Mouse (Mus musculus) telencephalon, adult 2 months (tissue): ENCODE measurements at regions not wholly inside any gene's neighbourhood (a gene's known extent, or its start where the extent isn't known, plus 50 kb on each side); places are given as distances from the start of the nearest gene placed in this dataset.

ENCODE experiments used
- DNase-seq: peaks from one replicate; pipeline ENCODE4 v3.0.0-alpha.2; 2011; ENCODE audit warnings: low read depth, low spot score

DNA sequence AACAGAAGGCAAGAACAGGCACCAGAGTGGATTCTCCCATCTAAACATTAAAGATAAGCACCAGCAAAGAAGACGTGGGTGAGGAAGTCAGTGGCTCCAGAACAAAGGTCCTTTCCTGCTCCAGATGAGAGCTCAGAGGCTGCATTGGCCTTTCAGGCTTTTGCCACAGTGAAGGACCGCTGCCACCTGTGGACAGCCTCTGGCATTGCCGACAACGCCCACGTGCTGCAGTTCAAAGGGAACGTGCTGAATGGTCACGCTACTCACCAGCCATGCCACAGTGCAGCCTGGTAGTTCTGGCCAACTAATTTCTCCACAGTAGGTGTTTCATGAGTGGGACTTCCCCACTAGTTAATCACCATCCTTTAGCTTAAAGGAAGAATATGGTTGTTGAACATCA is 365.1 kb downstream of the Dmrt2 start:
- no peak for DNase-seq

DNA sequence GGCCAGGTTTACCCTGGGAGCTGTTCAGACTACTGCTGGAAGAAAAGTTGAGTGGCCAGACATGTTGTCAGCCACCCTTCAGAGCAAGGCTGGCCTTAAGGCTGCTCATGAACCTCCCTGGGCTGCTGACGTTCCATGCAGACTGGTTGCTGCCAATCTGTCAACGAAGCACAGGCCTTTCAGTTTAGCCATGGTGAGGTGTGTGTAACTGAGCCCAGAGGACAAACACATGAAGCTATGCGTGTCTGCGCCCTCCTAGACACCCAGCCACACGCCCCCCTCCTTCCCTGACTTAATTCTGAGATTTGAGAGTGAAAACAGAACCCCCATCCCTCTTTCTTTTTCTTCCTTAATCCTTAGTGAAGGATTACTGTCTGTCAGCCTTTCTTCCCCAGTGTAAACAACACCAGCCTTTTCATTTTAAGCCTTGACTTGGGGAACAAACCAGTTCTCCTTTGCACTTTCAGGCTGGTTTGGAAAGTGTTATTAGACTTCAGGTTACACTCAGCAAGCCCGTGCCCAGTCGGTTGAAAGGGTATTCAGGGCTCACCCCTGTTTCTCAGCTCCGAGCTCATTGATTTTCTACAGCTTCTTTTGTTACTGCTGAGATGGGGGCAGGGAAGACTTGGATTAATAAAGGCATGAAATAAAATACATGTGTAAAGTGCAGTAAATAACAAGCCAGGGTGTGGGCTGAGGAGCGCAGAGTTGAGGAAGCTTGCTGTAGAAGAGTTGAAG is 379.4 kb downstream of the Dmrt2 start:
- DNase-seq, result no peak

DNA sequence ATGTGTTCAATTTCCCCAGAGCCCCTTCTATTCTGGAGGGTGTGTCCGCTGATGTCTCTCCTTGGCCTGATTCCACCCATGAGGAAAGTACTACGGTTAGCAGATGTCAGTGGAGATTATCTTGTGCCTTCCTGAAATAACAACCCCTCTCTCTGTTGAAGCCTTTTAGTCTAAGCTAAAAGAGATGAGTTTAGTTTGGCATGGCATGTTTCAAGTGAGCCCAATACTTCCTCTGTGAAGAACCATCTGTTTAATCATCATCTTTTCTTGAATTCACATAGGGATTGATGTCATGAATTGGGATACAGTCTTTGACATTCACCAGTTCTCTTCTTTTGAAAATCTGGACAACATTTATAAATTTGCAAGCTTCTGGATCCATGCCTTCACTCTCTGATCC is 387.5 kb downstream of the Dmrt2 start:
- DNase-seq, result no peak

DNA sequence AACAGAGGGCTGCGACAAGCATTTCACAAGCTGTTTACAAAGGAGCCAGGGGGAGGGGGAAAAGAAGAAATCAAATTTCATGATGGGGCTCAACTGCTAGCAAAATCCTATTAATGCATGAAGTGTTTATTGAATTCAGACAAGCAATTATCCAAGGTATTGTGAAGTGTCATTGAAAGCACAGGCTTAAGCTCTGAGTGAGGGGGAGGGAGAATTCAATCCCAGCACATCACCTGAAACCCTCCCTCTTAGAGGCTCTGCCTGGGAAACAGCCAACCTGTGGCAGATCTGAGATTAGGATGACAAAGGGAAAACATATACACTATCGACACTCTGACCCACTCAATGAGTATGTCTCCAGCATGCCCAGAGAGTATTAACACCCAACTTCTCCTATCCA is 396.3 kb downstream of the Dmrt2 start:
- no peak for DNase-seq

DNA sequence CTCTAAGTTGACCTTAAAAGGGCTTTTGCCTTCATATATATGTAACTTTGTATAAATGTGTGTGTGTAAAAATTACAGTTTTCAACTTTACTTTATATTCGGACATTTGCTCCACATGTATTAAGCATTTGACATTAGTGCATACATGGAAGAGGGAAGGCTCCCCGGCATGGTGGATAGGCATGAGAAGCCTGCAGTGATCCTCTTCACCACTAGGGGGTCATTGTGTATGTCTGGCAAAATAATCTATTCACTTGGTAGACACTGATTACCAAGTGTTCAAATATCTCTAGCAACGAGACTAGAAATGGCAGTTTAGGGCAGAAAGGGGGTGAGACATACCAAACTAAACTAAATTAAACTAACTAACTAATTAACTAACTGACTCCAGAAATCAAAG is 397.7 kb downstream of the Dmrt2 start:
- no peak for DNase-seq

DNA sequence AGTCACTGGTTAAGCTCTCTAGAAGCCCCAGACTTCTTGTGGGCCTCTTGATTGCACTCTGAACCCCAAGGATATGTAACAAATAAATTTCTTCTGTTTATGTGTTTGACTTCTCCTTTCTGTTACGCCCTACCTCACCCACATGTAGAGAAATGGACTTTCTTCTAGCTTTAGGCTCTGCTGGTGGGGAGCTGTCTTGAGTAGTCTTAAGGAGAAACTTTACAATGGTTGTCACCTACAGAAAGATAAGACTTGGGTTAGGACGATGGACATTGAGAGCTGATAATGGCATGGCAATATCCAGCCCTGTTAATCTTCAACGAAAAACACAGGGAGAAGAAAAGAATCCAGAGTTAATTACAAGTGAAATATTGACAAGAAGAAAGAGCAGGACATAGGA is 416.1 kb downstream of the Dmrt2 start:
- DNase-seq, result no peak

DNA sequence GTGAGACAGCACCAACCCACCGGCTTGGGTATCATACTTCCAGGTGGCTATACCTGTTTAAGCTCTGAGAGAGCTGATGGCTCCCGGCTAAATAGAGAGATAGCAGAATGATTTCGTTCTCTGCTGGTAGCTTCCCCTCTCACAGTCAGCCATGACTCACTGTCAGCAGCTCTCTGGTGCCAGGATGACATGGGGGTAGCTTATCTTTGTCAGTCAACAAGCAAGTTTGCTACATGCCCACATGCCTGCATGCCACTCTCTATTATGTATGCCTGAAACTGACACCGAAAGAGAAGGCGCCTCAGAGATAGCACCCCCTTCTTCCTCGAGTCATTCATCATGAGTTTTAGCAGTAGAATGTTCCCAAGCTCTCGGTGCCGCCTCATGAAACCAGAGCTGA is 419.2 kb downstream of the Dmrt2 start:
- DNase-seq, result no peak

DNA sequence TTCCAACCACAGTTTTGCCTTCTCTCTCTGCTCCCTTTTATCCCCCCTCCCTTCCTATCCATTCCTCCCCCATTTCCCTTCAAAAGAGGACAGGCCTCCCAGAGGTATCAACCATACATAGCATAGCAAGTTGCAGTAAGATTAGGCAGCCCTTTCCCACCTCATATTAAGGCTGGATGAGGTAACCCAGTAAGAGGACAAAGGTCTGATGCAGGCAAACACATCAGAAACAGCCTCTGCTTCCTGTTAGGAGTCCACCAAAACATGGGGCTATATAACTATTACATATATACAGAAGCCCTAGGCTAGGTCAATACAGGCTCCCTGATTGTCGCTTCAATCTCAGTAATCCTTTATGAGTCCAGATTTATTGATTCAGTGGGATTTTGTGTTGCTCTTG is 421.6 kb downstream of the Dmrt2 start:
- no peak for DNase-seq

DNA sequence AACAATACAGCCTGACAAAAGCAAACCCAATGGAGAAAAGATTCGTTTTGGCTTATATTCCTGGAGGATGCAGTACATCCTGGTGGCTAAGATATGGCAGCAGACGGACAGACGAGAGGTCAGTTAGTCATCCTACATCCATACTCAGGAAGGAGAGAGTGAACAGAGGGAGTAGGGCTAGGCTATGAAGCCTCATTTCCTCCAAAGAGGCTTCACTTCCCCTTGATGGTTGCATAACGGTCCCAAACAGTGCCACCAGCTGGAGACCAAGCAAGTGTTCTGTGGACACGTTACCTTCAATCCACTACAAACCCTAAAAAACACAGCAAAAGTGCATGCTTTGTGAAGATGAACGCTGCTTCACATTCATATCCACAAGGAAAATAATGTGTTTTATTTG is 442.1 kb downstream of the Dmrt2 start:
- no peak for DNase-seq

DNA sequence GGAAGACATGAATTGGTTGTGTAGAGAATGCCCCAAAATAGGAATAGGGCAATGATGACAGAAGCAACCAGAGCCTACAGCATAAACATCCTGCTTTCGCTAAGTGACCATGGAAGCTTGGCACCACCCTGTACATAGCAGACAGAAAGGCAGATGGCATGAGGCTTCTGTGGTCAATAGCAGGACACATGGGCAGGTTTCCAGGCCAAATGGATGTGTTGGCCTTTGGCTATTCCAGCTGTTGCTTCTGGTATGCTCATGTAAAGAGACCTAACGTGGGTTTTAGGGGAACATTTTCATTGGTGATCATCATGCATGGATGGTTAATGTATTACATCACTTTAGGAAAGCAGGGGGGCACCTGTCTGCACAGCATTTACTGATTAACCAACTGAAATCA is 456.2 kb downstream of the Dmrt2 start:
- no peak for DNase-seq

DNA sequence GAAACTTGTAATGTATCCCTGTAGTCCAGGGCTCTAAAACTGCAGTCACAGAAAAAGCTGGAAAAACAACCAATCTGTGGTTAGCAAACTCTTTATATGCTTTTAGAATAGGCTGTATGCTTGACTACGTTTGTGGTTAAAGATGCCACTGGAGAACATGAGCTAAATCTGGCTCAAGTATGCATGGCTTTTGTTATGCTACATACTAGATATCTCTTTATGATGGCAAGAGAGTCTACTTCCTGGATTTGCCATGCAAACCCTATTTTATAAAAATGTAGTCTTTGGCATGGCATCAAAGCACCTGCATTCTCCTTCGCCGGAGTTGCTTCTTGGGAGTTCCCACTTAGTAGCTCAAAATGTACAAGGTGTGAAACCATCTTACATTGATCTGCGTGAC is 462.2 kb downstream of the Dmrt2 start:
- DNase-seq, result no peak

DNA sequence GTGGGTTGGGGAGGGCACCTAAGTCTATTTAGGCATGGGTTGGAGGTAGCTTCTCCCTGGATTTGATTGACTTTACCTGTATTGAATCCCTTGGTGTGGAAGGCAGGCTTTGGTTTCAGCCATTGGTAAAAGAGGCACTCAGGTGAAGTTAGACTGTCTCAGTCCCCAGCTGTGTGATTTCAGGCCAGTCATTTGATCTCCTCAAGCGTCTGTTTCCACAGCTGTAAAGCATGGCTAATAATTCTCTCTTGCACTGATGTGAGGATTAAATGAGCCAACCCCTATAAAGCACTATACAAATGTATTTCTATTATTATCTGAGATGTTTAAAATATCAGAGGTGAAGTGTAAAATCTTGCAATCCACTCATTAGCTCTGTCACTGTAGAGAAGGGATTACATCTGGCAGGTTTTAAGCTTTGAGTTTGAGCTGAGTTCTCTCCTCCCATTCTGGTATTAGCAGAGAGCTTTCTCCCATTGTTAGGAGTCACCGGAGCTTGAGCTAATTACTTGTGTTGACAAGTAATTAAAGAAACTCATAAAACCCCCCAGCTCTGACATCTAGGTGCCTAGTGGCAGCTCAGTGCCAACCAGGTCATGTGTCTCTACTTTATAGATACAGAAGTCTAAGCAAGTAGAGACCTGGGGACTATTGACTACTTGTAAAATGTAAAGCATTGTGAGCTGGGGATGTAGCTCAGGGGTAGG is 463.3 kb downstream of the Dmrt2 start:
- no peak for DNase-seq

DNA sequence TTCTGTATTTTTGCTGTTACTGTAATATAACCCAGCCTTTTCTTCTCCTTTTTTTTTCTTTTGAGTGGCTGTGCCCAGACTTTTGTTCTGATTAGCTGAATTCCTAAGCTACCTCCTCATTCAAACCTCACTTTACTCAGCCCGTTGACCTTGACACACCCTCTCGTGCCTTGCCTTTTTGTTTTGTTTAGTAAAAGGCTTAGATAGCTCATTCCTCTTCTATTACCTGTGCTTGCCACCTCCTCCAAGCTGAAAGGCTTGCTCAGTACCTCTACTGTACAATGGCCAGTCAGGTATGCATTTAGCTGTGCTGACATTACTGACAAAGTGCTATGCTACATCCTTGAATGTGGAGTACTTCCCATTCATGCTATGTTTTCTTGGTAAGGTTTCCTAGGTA is 464.2 kb upstream of the Smarca2 start:
- no peak for DNase-seq

DNA sequence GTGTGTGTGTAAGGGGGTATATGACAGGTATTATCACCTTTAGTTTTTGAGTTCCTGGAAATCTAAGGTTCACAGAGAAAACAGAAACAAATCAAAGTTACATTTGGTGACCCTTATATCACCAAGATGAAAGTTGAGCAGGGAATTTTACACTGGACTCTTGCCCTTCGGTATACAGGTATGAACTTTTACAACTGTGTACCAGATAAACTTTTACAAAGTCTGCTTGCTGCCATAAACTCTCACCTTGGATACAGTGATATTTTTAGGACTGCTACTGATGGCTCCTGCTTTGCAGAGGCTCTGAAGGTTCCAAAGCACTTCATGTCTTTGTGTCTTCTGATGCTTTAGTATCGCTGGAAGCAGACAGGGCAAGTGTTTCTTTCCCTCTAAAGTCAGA is 461.3 kb upstream of the Smarca2 start:
- no peak for DNase-seq

DNA sequence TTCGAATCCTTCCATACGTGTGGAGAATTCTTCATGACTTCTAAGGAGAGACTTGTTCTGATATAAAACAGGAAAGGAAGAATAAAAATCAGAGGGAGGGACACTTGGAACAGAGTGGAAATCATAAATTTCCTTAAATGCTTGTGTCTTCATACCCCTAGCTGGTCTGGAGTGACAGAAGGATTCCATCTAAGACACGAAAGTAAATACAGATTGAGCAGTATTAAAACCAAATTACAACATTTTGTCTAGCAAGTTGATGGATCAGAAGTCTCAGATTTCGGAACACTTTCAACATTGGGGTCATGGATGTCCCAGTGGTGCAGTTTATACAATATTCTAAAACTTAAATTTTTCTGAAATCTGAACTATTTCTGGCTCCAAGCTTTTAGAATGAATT is 453.6 kb upstream of the Smarca2 start:
- DNase-seq, result no peak

DNA sequence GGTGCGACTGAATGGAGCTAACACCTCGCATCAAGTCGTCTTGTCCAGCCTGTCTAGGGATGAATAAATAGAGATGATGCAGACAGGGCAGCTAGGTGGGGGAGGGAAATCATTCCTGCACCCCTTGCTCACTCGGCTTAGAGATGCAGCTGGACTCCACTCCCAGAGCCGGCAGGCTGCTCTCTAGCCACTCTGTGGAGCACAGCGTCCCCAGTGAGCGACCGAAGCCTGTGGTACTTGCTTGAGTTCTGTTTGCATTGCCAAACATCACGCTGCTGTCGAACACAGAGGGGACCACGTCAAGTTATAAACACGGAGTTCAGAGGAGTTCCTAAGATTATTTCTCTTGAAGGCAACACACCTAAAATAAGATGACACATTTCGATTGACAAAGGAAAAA is 439.9 kb upstream of the Smarca2 start:
- DNase-seq, result no peak

DNA sequence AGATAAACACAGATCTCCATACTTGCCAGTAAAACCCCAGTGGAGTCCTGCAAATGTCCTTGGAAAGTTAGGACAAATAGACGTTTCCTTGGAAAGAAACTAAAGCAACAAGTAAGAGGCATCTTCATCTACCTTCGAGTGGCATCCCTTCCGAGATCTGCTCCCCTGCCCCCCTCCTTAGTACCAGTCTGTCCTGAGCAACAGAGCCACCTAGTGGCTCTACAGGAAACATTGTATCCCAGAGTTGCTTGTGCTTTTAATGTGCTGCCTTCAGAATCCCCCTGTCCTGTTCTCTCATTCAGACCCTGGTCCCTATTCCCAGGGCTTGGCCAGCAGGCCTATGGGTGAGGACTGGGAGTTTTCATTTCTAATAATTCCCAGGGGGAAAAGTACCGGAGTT is 423.1 kb upstream of the Smarca2 start:
- no peak for DNase-seq

DNA sequence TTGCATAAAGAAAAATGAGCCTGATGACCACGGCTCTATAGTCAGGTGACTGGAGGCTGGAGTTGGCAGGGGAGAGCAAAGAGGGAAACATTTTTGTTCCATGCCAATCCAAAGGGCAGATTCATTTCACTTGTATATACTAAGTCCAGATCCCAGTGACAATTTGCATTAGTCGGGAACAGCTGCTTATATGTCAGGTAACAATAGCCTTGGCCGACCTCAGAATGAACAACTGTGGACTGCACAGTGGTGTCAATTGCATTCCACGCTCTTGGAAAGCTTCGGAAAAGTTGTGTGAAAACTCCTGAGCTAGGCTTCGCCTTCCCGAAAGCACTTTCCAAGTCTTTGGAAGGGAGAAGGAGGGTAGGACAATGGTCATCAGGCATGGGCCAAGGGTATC is 419.8 kb upstream of the Smarca2 start:
- DNase-seq, result no peak

DNA sequence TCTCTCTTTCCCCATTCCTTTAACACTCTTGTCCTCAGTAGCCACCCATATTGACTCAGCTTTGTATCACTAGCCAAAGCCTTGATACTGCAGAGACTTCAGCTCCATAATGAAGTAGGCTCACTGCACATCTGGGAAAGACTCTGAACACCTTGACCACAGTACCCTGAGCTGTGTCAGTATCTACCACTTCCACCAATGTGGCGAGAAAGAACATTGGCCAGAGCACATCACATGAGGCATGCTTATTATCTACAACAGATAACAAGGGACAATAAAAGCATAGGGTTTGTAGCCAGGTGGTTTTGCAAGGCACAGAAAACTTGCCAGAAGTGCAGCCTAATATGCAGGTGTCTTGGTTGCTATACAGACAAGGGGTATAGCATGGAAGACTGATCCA is 414.0 kb upstream of the Smarca2 start:
- no peak for DNase-seq

DNA sequence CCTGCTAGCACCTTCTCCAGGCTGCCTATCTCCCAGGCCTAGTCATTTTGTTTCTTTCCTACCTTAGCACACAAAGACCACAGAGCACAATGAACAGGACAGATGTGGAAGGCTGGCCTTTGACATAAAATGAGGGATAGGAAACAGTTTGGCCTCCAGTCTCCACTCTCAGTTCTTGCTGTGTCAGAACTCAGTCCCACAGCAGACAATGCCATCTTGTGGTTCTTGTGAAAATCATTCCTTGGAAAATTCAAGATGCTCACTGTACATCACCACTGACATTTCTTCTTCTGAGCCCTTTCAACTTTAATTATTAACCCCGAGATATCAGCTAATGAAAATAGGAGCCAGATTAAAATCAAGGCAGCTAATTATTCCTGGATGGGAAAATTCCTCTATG is 411.2 kb upstream of the Smarca2 start:
- DNase-seq, result peak; percentile 17

DNA sequence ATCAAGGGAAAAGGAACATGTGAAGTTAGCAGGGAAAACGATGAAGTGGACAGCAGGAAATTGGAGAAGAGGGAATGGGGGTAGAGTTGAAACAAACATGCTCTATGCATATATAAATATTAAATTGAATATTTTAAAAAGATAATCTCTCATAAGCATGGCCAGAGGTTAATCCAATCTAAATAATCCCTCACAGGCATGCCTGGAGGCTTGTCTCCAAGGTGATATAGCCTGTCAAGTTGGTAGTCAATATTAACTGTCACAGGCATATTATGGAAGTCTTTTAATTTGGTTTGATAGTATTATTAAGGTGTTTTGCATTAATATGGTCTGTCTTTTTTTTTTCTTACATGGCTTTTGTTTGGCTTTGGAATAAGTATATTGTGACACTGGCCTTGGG is 396.1 kb upstream of the Smarca2 start:
- no peak for DNase-seq

DNA sequence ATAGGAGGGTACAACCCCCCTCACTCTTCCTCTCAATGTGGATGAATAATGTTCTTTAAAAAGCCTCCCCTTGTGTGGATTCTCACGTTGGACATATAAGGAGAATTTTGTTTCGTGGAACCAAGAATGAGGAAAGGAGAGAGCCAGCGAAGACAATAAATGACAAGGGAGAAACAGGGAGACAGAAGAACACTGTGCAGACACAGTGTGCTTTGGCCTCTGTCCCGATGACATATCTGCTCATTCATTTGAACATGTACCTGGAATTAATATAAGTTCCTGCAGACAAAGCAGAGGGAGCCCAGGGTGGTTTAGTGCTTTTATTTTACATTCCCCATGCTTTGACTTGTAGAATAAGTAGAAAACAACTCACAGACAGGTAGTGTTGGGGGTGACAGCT is 370.3 kb upstream of the Smarca2 start:
- DNase-seq, result no peak

DNA sequence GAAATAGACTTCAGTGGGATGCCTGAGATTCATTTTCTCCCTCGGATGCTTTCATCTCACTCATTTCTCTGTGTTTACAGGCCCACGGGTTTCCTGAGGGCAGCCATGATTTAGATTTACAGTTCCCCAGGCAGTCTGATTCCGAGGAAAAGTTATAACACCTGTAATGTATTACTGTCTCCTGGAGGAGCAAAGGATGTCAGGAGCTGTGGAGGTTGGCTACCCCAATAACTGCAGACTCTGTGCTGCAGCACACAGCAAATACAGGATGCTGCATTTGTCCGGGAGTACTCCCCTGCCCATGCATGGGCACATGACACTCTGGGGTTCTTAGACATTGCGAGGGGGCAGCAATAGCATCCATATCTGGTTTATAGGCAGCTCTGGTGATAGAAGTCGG is 360.8 kb upstream of the Smarca2 start:
- DNase-seq, result no peak

DNA sequence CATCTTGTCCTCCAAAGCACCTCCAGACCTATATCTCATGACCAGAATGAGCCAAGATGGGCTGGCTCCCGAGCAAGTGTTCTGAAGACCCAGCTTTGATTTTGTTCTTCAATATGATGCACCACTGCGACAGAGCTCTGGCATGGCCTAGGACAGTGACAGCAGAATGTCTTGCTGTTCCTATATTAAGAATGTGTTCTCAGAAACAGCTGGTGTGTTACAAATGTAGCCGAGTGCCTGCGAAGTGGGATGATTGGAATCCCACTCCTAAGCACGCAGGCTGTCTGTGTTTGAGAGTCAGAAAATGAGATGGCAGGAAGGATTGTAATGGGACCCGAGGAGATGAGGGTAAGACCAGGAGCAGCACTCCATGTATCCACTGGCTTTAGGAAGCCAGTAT is 355.1 kb upstream of the Smarca2 start:
- peak; percentile 69 for DNase-seq
